Mouse (Mus musculus) midbrain, embryonic 10.5 days (tissue): ENCODE data around the gene Akip1. TPM values are rescaled to one million over a fixed set of nuclear protein-coding genes. Genes with fewer than 3 reads are reported as not detected.

ENCODE experiments used
- DNase-seq: peaks from one replicate; pipeline ENCODE4 v3.0.0-alpha.2; 2017; ENCODE audit warnings: low spot score
- H3K27ac ChIP-seq: fragments of 300-500 bp; sonication (generic); replicated peaks from 2 replicates; pipeline ENCODE4 v1.5.1; 2016; ENCODE audit warnings: mild to moderate bottlenecking
- H3K27me3 ChIP-seq: fragments of 300-500 bp; sonication (generic); 2 replicates; pipeline ENCODE4 v1.6.1; 2016; ENCODE audit warnings: low read depth, mild to moderate bottlenecking; ENCODE audit not compliant: poor library complexity, severe bottlenecking
- H3K36me3 ChIP-seq: fragments of 300-500 bp; sonication (generic); 2 replicates; pipeline ENCODE4 v1.6.1; 2016; ENCODE audit warnings: mild to moderate bottlenecking, moderate library complexity
- H3K4me1 ChIP-seq: fragments of 300-500 bp; sonication (generic); 2 replicates; pipeline ENCODE4 v1.6.1; 2016
- H3K4me3 ChIP-seq: fragments of 300-500 bp; sonication (generic); 2 replicates; pipeline ENCODE4 v1.5.1; 2016; ENCODE audit warnings: mild to moderate bottlenecking, moderate library complexity
- H3K9me3 ChIP-seq: fragments of 300-500 bp; sonication (generic); replicated peaks from 2 replicates; pipeline ENCODE4 v1.6.1; 2016; ENCODE audit warnings: mild to moderate bottlenecking
- WGBS: fragments of 180-500 bp; shearing (Covaris S2); methylation state at CpG from one replicate; pipeline ENCODE4 v1.1.7; 2016; 5-methylcytosine and 5-hydroxymethylcytosine counted together
- polyA plus RNA-seq: library from polyadenylated mRNA; unstranded; fragments of >200 nt; fragmentation: Nextera tagmentation; extraction: Ambion mirVana; gene quantifications from 2 replicates; pipeline ENCODE4 v1.2.1, GENCODE M21; 2016

Akip1 gene
- polyA plus RNA-seq, result 24.2 and 28.8 TPM in 2 replicates

DNA sequence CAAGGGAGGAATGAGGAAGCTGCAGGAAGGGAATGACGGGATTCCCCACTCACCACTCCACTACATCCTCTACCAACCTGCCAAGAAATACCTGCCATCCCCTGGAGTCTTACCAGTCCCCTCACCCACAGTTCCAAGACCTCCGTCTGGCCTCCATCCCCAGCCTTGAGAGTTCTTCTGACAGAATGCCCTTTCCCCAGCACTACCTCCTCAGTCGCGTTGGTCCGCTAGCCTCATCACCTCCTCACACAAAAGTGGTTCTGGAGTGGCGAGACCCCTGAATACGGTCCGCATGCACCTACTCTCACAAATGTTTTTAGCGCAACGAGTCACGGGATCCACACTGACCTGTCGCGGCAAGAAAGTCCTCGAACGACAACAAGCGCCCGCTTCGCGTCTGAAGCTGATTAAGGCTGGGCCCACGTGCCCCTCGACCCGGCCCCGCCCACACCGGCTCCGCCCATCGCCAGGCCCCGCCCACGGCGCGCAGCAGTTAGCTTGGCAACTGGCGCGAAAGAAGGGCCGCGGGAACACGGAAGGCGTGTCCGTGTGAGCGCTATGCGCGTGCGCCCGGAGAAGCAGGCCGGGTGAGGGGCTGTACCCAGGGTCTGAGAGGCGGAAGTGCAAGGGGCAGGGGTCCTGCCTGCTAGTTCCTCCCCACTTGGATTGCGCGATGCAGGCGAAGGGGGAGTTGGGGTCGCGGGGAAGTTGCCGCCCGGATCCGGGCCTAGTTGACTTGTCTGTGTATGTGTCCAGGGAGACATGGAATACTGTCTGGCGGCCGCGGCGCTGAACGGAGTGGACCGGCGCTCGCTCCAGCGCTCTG lies at the start of gene Akip1, which contains the start of gene St5:
Gene Akip1 (plus strand): TSS at position 501 of the 826 bp plus-strand sequence.
Gene St5 (minus strand): TSS at position 416 of the 826 bp plus-strand sequence.
- WGBS, result under 1% methylated on average over 61 of the region's 61 CpGs
- Histone ChIP-seq H3K36me3 (peaks cover 12% of the 10 kb centered on the region), H3K27me3 (peaks cover 12% of the 10 kb centered on the region), H3K27ac (peak within 1 kb of the TSS; percentile 91), H3K4me1 (peaks cover 18% of the 10 kb centered on the region), H3K4me3 (peak within 1 kb of the TSS; percentile 79), H3K9me3 (no peaks in the 10 kb centered on the region; the same call in 1 of the 2 replicates)
- DNase-seq, result peak; percentile 97

DNA sequence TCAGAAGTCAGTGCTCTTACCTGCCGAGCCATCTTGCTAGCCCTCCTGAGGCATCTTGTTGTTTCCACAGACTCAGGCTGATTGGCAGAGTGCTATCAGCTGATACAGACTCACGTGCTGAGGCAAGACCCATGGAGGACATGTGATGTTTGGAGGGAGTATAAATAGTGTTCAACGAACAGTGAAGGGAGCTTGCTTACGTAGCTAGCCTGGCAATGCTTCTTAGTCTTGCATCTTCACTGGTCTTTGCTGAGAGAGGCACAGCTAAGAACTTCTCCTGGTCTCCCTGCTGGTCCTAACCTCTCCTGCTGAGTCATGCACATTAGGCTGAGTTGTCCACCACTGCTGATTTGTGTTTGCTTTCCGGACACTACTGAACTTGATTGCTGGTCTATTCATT lies 48.6 kb upstream of the Akip1 start:
- H3K4me1 ChIP-seq, result 0 out of 2 replicates have a peak, but pooled peaks cover 5% of the 10 kb centered on the region
- H3K4me3 ChIP-seq, result no peak overlapping the region
- H3K27ac ChIP-seq, result no peak overlapping the region
- WGBS, result 86% methylated on average over 5 of the region's 5 CpGs
- no peaks in the 10 kb centered on the region for H3K9me3 ChIP-seq
- DNase-seq, result no peak
- no peaks in the 10 kb centered on the region for H3K27me3 ChIP-seq
- no peaks in the 10 kb centered on the region for H3K36me3 ChIP-seq

DNA sequence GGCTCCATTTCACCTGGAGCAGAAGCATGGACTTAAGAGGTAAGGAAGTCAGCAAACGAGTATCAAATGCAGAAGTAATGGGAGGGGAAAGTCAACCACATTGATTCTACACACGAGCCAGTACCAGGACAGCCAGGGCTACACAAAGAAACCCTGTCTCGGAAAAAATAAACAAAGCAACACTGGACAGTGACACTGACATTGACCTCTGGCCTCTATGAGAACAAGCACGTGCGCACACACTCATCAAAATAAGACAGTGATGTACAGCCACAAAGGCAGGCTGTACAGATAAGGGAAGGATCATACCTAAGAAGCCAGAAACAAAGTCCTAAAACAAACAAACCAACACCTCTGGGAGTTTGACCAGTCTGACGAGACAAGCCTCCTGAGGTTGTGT lies 45.6 kb upstream of the Akip1 start:
- no peaks in the 10 kb centered on the region for H3K9me3 ChIP-seq
- 64% methylated on average over 6 of the region's 6 CpGs for WGBS
- H3K4me3 ChIP-seq, result no peak overlapping the region
- no peaks in the 10 kb centered on the region for H3K36me3 ChIP-seq
- H3K27me3 ChIP-seq, result peaks cover 12% of the 10 kb centered on the region; the same call in 1 of the 2 replicates
- no peak for DNase-seq
- no peak overlapping the region for H3K27ac ChIP-seq
- peaks cover 9% of the 10 kb centered on the region; the same call in 1 of the 2 replicates for H3K4me1 ChIP-seq

DNA sequence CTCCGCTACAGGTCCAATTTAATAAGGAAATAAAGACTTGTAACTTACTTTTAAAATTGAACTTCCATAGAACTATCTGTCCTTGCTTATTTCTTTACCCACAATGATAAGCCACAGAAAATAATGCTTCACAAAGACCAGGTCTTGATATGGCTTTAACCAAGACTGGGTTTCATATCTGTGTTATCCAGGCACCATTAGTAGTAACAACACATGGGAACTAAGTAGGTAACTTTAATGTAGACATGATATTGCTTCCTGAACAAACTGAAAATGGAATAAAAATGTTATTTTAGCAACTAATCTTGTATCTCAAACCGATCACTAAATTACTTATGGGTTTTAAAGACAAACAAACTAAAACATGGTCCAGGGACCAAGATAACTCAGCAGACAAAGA lies 44.2 kb upstream of the Akip1 start:
- Histone ChIP-seq H3K36me3 (no peaks in the 10 kb centered on the region), H3K9me3 (no peaks in the 10 kb centered on the region), H3K4me3 (no peak overlapping the region), H3K4me1 (peaks cover 9% of the 10 kb centered on the region; the same call in 1 of the 2 replicates), H3K27ac (no peak overlapping the region), H3K27me3 (peaks cover 23% of the 10 kb centered on the region)
- DNase-seq, result no peak
- 93% methylated on average over 2 of the region's 2 CpGs for WGBS

- H3K9me3 ChIP-seq, result no peaks in the 10 kb centered on the region
- no peaks in the 10 kb centered on the region for H3K36me3 ChIP-seq
- WGBS, result 82% methylated on average over 4 of the region's 4 CpGs
These were observed 40.9 kb upstream of the Akip1 start for GRCm38 (mm10) chr7:109662626-109663025.

DNA sequence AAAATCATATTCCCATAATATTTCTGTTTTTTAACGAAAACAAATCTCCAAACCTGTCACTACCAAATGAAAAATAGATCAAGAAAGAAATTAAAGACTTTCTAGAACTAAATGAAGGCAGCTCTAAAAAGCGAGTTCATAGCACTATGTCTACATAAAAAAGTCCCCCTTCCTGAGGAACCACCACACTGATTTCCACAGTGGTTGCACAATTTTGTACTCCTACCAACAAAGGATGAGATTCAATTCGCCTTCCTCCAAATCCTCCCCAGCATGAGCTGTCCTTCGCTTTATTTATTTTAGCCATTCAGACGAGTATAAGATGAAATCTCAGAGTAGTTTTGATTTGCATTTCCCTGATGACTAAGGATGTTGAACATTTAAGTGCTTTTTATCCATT lies 36.8 kb upstream of the Akip1 start:
- Histone ChIP-seq H3K27me3 (peaks cover 36% of the 10 kb centered on the region), H3K36me3 (no peaks in the 10 kb centered on the region), H3K27ac (no peak overlapping the region), H3K4me3 (no peak overlapping the region), H3K4me1 (peaks cover 17% of the 10 kb centered on the region), H3K9me3 (no peaks in the 10 kb centered on the region)
- WGBS, result 86% methylated on average over 5 of the region's 5 CpGs
- DNase-seq, result no peak

More at GRCm38 (mm10) chr7:109662626-109663025, 40.9 kb upstream of the Akip1 start:
- Histone ChIP-seq H3K4me1 (peaks cover 9% of the 10 kb centered on the region; the same call in 1 of the 2 replicates), H3K4me3 (no peak overlapping the region), H3K27ac (no peak overlapping the region), H3K27me3 (peaks cover 26% of the 10 kb centered on the region)
- no peak for DNase-seq

DNA sequence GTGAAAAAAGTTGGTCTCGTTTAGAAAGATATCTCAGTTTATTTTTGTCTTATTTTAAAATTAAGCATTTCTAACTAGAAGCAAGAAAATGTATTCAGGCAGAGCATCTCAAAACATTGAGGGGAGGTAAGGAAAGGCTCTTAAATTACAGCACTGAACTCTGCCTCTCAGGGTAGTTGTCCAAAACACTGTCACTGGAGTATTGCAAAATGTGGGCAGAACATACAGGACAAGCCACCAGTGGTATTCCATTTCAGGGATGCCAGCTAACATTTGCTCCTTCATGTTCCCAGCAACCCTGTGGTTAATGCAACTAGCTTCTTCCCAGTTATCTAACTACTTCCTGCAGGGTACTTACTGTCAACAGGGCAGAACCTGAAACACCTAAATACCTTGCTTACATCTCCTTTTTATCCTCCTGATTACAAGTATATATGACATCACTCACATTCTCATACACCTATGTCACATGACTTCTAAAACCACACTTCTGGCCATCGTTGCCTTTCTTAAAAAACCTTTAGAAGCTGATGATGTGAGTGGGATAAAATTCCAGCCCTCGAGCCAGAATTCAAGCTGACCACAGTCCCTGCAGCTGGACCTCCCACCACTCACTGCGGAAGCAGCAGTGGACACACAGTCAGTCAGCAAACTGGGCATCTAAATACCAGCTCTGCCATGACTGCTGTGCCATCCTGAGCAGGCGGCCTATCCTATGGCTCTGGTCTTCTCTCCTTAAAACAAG lies 33.9 kb upstream of the Akip1 start:
- H3K27me3 ChIP-seq, result peaks cover 22% of the 10 kb centered on the region
- WGBS, result 85% methylated on average over 5 of the region's 5 CpGs
- peaks cover 24% of the 10 kb centered on the region for H3K4me1 ChIP-seq
- no peak overlapping the region for H3K4me3 ChIP-seq
- H3K9me3 ChIP-seq, result no peaks in the 10 kb centered on the region
- no peak for DNase-seq
- H3K36me3 ChIP-seq, result no peaks in the 10 kb centered on the region
- H3K27ac ChIP-seq, result no peak overlapping the region

DNA sequence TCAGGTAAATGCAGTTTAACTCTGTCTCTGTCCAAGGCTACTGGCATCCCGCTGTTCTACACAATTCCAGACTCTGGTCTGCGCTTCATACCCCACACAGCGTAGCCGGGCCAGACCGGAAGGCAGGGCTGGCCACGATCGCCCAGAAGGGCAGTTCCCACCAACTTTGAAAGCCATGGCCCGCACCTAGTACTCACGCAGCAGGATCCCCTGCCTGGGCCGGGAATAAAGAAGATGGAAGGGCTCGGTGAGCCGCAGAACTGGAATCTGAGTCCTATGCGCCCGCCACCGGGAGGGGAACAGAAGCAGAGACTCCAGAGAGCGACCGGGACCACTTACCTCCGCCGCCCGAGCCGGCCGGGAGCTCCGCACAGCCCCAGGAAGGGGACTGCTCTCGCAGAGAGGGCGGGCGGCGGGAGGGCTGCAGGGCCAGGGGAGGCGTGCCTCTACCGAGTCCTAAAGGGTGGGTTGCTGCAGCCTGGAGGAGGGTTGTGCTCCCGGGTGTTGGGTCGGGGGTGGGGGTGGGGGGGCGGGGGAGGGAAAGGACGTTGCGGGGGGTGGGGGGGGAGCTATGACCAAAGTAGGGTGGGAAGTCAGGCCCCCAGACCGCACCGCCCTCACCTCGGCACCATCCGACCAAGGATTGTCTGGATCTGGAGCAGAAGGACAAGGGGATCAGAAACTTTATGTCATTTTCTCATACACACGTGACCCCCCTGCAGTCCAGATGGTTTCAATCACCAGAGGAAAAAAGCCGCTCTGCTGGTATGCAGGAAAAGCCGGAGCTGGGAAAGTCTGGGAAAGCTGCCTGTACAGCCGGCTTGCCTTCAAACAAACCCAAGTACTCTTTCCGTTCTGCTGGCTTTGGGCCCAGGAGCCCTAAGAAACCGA lies 31.7 kb upstream of the Akip1 start:
- Histone ChIP-seq H3K27ac (peak overlapping the region; percentile 94), H3K4me3 (peak overlapping the region; percentile 77), H3K4me1 (peaks cover 24% of the 10 kb centered on the region), H3K27me3 (peaks cover 21% of the 10 kb centered on the region), H3K9me3 (no peaks in the 10 kb centered on the region), H3K36me3 (no peaks in the 10 kb centered on the region)
- DNase-seq, result peak; percentile 76
- 0% methylated on average over 42 of the region's 44 CpGs for WGBS

- no peak for DNase-seq
- Histone ChIP-seq H3K4me1 (peaks cover 29% of the 10 kb centered on the region), H3K36me3 (no peaks in the 10 kb centered on the region), H3K9me3 (no peaks in the 10 kb centered on the region), H3K4me3 (no peak overlapping the region), H3K27ac (no peak overlapping the region), H3K27me3 (peaks cover 13% of the 10 kb centered on the region)
- 83% methylated on average over 4 of the region's 4 CpGs for WGBS
These were observed 28.4 kb upstream of the Akip1 start for GRCm38 (mm10) chr7:109674944-109675628.

DNA sequence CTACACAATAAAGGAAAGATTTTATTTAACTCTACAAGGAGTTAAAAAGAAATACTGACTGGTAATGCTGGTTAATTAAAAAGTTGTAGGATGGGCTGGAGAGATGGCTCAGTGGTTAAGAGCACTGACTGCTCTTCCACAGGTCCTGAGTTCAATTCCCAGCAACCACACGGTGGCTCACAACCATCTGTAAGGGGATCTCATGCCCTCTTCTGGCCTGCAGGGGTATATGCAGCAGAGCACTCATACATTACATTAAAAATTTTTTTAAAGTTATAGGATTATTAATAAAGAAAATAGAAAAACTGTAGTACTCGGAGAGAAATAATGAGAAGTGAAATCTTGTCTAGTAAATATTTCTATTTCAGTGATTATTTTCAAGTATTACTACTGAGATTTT lies 23.2 kb upstream of the Akip1 start:
- H3K27ac ChIP-seq, result no peak overlapping the region
- H3K9me3 ChIP-seq, result no peaks in the 10 kb centered on the region
- H3K36me3 ChIP-seq, result no peaks in the 10 kb centered on the region
- no peak for DNase-seq
- WGBS, result 94% methylated on average over 2 of the region's 2 CpGs
- H3K4me3 ChIP-seq, result no peak overlapping the region
- no peaks in the 10 kb centered on the region for H3K27me3 ChIP-seq
- H3K4me1 ChIP-seq, result 0 out of 2 replicates have a peak, but pooled peaks cover 6% of the 10 kb centered on the region

DNA sequence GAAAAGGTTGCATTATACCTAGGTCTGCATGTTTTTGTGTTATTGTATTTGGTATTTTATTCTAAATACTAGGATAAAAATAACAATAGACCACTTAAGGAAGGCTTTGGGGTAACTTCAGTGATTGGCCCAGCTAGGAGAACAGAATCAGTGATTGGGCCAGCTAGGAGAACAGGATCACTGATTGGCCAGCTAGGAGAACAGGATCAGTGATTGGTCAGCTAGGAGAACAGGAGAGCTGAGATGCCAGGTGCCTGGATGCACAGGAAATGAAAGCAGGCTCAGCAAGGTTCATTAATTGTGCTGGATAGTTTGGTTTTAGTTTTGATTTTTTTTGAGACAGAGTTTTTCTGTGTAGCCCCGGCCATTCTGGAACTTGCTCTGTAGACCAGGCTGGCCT lies 22.6 kb upstream of the Akip1 start:
- Histone ChIP-seq H3K9me3 (no peaks in the 10 kb centered on the region), H3K4me1 (0 out of 2 replicates have a peak, but pooled peaks cover 6% of the 10 kb centered on the region), H3K27me3 (no peaks in the 10 kb centered on the region), H3K36me3 (no peaks in the 10 kb centered on the region), H3K4me3 (no peak overlapping the region), H3K27ac (no peak overlapping the region)
- 91% methylated on average over 1 of the region's 1 CpGs for WGBS
- DNase-seq, result no peak
